Mouse (Mus musculus) liver, adult 2 months (tissue): Measurements from ENCODE around the gene Cux1. TPM values are rescaled to one million over a fixed set of nuclear protein-coding genes. Genes with fewer than 3 reads are reported as not detected.

Source experiments
- DNase-seq: peaks from one replicate; pipeline ENCODE4 v3.0.0-alpha.2; 2011; ENCODE audit warnings: low read depth, low spot score; ENCODE audit errors: extremely low read depth
- H3K27ac ChIP-seq: fragments of 200-500 bp; replicated peaks from 2 replicates; pipeline ENCODE4 v1.5.1; 2012; ENCODE audit warnings: low read depth, mild to moderate bottlenecking, control low read depth, inconsistent platforms, low read length; ENCODE audit not compliant: insufficient read depth
- H3K27me3 ChIP-seq: fragments of 200-500 bp; 2 replicates; pipeline ENCODE4 v1.6.1; 2012; ENCODE audit warnings: mild to moderate bottlenecking, moderate library complexity, low read length, inconsistent platforms; ENCODE audit not compliant: control insufficient read depth, insufficient read depth
- H3K36me3 ChIP-seq: fragments of 200-500 bp; 2 replicates; pipeline ENCODE4 v1.6.1; 2012; ENCODE audit warnings: low read length, inconsistent platforms; ENCODE audit not compliant: control insufficient read depth, insufficient read depth
- H3K4me1 ChIP-seq: fragments of 200-500 bp; 2 replicates; pipeline ENCODE4 v1.6.1; 2011; ENCODE audit warnings: low read length; ENCODE audit not compliant: control insufficient read depth, insufficient read depth
- H3K4me3 ChIP-seq: fragments of 200-500 bp; 2 replicates; pipeline ENCODE4 v1.5.1; 2011; ENCODE audit warnings: low read depth, mild to moderate bottlenecking, control low read depth, low read length, moderate library complexity; ENCODE audit not compliant: insufficient read depth
- H3K79me2 ChIP-seq: fragments of 200-500 bp; 2 replicates; pipeline ENCODE4 v1.6.1; 2012; ENCODE audit warnings: inconsistent platforms, mild to moderate bottlenecking, low read length, moderate library complexity; ENCODE audit not compliant: control insufficient read depth, insufficient read depth
- H3K9ac ChIP-seq: fragments of 200-500 bp; 2 replicates; pipeline ENCODE4 v1.6.1; 2012; ENCODE audit warnings: low read depth, mild to moderate bottlenecking, control low read depth, inconsistent platforms, low read length
- CTCF ChIP-seq: fragments of 200-500 bp; IDR thresholded peaks from 2 replicates; pipeline ENCODE4 v1.5.1; 2011; ENCODE audit warnings: low read depth, low read length, control low read depth
- POLR2A ChIP-seq: fragments of 200-500 bp; IDR thresholded peaks from 2 replicates; pipeline ENCODE4 v1.6.1; 2011; ENCODE audit warnings: low read length, control low read depth; ENCODE audit not compliant: insufficient read depth; ENCODE audit errors: extremely low read depth
- WGBS: fragments of 180-500 bp; shearing (Covaris S2); methylation state at CpG from one replicate; pipeline ENCODE4 v1.1.7; 2018; 5-methylcytosine and 5-hydroxymethylcytosine counted together
- polyA plus RNA-seq: library from polyadenylated mRNA; depleted of rRNA; stranded (reverse); fragments of >200 nt; gene quantifications from 2 replicates; pipeline ENCODE4 v1.2.3, GENCODE M21; 2012
- total RNA-seq: library from RNA; depleted of rRNA; stranded (reverse); fragments of >200 nt; gene quantifications from 2 replicates; pipeline ENCODE4 v1.2.3, GENCODE M21; 2014

Gene Cux1
- total and polyA plus RNA-seq, 2 experiments = 11.6 to 12.6 TPM

DNA sequence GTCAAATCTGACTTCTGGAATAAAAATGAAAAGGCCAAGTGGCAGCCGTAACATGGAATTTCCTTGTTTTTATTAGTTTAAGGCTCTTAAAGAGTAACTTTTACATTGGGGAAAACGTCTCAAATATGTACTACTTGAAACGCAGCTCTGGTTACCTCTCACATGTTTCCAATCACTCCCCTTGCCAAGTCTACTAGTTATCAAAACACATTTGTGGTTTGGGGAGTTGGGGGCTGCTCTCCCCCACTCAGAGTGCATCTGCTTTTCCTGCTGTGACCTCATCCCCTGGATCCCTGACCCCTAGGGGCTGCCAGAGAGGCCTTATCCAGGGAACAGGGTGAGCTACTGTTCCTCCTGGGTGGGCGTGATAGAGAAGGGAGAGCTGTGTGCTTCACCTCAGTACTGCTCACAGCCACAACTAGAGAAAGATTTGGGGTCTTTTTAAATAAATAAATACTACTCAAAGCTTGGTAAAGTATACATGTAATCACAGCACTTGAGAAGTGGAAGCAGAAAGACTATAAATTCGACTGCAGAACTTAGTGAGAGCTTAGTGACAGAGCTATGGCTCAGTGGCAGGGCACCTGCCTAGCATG is 64.7 kb downstream of the Cux1 start:
- H3K9ac ChIP-seq = no peak overlapping the region
- WGBS = 79% methylated on average over 5 of the region's 5 CpGs
- TF ChIP-seq CTCF = no peak
- no peak for TF ChIP-seq POLR2A
- DNase-seq = no peak
- H3K36me3 ChIP-seq = no peaks in the 10 kb centered on the region
- H3K27ac ChIP-seq = no peak overlapping the region
- no peak overlapping the region for H3K4me3 ChIP-seq
- peaks cover 7% of the 10 kb centered on the region for H3K4me1 ChIP-seq
- peaks cover 36% of the 10 kb centered on the region for H3K79me2 ChIP-seq
- H3K27me3 ChIP-seq = no peaks in the 10 kb centered on the region

DNA sequence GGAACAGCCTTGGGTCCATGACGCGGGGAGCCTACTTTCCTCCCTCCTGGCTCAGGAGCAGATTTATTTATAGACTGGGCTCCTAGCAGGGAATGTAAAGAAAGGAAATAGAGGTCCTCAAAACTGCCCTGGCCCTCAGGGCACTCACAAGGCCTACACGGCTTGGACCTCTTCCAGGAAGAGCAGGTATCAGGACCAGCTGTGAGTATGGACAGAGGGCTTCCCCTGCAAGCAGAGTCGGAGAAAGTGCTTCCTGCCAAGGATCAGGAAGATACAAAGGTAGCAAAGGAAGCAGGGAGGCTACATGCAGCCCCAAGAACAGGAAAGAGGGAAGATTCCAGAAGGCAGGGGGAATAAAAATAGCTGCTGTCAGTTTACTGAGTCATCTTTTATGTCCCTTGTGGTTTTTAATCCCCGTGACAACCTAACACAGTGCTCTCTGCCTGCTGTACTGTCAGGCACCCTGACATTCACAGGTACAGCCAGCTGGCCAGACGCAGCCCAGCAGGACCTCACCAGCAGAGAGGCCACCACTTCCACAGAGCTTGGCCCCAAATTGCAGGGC is 66.9 kb downstream of the Cux1 start:
- no peaks in the 10 kb centered on the region for H3K27me3 ChIP-seq
- no peak overlapping the region for H3K4me3 ChIP-seq
- TF ChIP-seq CTCF = no peak
- no peak for TF ChIP-seq POLR2A
- peaks cover 6% of the 10 kb centered on the region for H3K4me1 ChIP-seq
- no peak overlapping the region for H3K9ac ChIP-seq
- no peak overlapping the region for H3K27ac ChIP-seq
- no peak for DNase-seq
- H3K36me3 ChIP-seq = no peaks in the 10 kb centered on the region
- peaks cover 46% of the 10 kb centered on the region for H3K79me2 ChIP-seq
- WGBS = 78% methylated on average over 6 of the region's 6 CpGs

DNA sequence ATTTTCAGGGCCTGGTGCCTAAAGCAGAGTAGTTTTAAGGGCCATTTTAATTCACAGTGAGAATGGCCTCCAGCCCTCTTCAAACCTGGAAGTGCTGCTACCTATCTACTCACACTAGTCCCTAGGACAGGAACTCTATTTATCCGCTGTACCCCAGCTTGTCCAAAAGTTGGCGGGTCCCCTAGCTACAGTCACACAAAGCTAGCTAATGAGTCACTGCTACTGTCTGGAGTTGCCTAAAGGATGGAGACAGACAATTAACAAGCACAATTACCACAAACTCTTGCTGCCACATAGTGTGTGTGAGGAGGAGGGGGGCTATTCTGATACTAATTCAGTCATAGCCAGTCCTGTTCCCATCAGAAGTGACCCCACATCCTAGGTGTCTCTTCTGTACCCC is 68.0 kb downstream of the Cux1 start:
- WGBS = 91% methylated on average over 2 of the region's 2 CpGs
- H3K27me3 ChIP-seq = no peaks in the 10 kb centered on the region
- H3K27ac ChIP-seq = no peak overlapping the region
- H3K36me3 ChIP-seq = no peaks in the 10 kb centered on the region
- peaks cover 52% of the 10 kb centered on the region for H3K79me2 ChIP-seq
- no peak overlapping the region for H3K4me3 ChIP-seq
- H3K9ac ChIP-seq = no peak overlapping the region
- no peak for DNase-seq
- TF ChIP-seq CTCF = no peak
- no peak for TF ChIP-seq POLR2A
- H3K4me1 ChIP-seq = 0 out of 2 replicates have a peak, but pooled peaks cover 3% of the 10 kb centered on the region

DNA sequence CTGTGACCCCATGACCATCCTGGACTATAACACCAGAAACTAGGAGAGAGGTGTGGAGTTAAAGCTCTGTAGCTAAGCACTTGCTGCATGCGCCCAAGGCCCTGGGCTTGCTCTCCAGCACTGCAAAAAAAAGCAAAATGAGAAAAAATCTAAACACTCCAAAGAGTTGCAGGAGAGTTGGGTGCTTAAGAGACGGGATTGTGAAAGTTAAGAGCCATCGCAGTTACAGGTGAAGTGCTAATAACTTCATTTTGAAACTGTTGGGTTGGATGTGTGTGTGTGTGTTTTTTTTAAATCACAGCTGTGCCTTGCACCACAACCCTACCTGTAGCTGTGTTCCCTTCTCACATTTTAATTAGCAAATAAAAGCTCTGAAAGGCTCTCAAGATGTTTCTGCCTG is 68.5 kb downstream of the Cux1 start:
- no peaks in the 10 kb centered on the region for H3K36me3 ChIP-seq
- no peak overlapping the region for H3K4me3 ChIP-seq
- TF ChIP-seq CTCF (no peak), POLR2A (no peak)
- no peaks in the 10 kb centered on the region for H3K27me3 ChIP-seq
- DNase-seq = no peak
- H3K27ac ChIP-seq = no peak overlapping the region
- peaks cover 48% of the 10 kb centered on the region for H3K79me2 ChIP-seq
- H3K4me1 ChIP-seq = no peaks in the 10 kb centered on the region
- H3K9ac ChIP-seq = no peak overlapping the region
- WGBS = 95% methylated on average over 3 of the region's 3 CpGs

DNA sequence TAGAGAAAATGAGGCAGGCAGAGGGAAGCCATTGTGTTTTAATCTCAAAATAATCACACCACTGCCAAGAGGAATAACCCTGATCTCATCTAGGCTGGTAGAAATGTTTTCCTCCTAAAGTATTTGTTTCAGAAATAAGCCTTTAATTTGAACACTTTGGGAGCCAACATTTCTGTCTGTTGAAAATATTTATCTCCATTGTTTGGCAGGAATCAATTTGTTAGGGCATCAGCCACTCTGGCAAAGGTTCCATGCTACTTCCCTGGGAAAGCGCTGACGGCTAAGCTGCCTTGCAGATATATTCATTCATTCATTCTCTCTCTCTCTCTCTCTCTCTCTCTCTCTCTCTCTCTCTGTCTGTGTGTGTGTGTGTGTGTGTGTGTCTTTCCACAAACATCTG is 70.0 kb downstream of the Cux1 start:
- Histone ChIP-seq H3K4me3 (no peak overlapping the region), H3K4me1 (no peaks in the 10 kb centered on the region), H3K27me3 (no peaks in the 10 kb centered on the region), H3K27ac (no peak overlapping the region), H3K79me2 (peaks cover 54% of the 10 kb centered on the region), H3K36me3 (no peaks in the 10 kb centered on the region), H3K9ac (no peak overlapping the region)
- 26% methylated on average over 2 of the region's 2 CpGs for WGBS
- no peak for DNase-seq
- TF ChIP-seq CTCF = no peak
- no peak for TF ChIP-seq POLR2A

DNA sequence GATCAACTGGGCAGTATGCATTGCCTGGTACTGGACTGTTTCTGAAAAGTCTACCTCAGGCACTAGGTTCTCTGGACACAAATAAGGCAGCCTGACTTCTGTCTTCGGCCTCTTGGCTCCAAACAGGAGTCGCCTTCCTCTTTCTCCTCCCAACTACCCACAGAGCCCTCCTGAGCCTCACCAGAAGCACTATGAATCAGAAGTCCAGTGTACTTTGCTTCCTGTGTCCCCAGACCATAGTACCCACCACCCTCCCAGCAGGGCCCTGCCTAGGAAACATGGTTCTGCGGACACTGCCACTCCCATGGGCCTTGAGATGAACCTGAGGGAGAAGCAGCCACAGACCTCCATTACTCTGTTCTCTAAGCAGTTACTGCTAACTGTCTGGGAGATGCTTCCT is 71.7 kb downstream of the Cux1 start:
- Histone ChIP-seq H3K4me3 (no peak overlapping the region), H3K4me1 (no peaks in the 10 kb centered on the region), H3K27ac (no peak overlapping the region), H3K79me2 (peaks cover 45% of the 10 kb centered on the region; the same call in 1 of the 2 replicates), H3K36me3 (no peaks in the 10 kb centered on the region), H3K27me3 (no peaks in the 10 kb centered on the region), H3K9ac (no peak overlapping the region)
- no peak for TF ChIP-seq POLR2A
- no peak for TF ChIP-seq CTCF
- no peak for DNase-seq
- 92% methylated on average over 3 of the region's 3 CpGs for WGBS
